In the genomic region with DNA sequence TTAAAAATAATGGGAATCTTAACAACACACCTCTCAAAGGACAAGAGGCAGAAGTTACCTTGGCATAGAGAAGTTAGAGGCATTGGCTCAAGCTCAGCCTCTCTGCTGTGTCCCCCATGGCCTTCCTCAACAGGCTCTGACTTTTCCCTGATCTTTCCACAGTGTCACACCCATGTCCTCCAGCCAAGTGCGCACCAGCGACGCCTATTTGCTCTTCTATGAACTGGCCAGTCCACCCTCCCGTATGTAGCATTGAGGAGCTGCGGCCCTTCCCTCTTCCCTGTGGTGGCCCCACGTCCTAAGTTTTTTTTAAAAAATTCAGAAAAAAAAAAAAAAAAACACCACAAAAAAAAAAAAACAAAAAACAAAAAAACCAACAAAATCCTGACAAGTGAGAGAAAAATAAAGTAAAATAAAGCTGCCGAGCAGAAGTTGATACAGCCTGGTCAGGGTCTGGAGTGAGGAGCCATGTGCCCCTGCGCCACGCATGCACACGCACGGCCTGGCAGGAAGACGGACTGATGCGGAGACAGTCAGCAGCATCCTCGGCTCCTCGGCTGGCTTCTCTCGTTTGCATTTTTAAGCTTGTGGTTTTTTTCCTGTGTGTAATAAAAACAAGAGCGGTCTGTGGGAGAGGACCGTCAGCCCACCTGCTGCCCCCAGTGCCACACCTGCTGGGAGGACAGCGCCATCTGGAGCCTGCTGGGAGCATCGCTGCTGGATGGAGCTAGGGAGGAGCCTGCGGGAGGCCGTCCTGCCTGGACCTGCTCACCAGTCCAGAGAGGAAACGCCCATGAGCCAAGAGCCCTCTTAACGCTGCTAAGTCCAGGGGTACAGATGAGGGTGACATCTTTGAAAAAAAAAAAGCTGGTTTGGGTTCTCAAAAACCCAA, we compare ENCODE assay signal across 8 mouse cellular contexts. TPM values are rescaled to one million over a fixed set of nuclear protein-coding genes. Genes with fewer than 3 reads are reported as not detected.
DNase-seq lines count a peak whose midpoint lies in the region; ATAC-seq and TF ChIP-seq lines count a peak whose summit lies in the region.

No protein-coding gene starts in this region.

- H3K27me3 ChIP-seq in forebrain, embryonic 10.5 days (ENCODE audit: poor library complexity, severe bottlenecking), result peaks cover 6% of the 10 kb centered on the region
- no peaks in the 10 kb centered on the region for H3K27me3 ChIP-seq in heart, postnatal 0 days (ENCODE audit: control insufficient read depth, insufficient read depth, low read length)
- H3K27me3 ChIP-seq in neural tube, embryonic 13.5 days, result no peaks in the 10 kb centered on the region
- H3K27me3 ChIP-seq in testis, adult 2 months (ENCODE audit: control insufficient read depth, insufficient read depth, low read length), result no peaks in the 10 kb centered on the region

- peak; percentile 71 for ATAC-seq in heart, postnatal 0 days (ENCODE audit: insufficient read depth, low read depth)
- ATAC-seq in neural tube, embryonic 13.5 days (ENCODE audit: low read depth), result peak; percentile 45; the same call in 1 of the 2 replicates

- no peak overlapping the region for H3K27ac ChIP-seq in forebrain, embryonic 10.5 days
- H3K27ac ChIP-seq in heart, postnatal 0 days (ENCODE audit: low read depth), result peak overlapping the region; percentile 57; the same call in 1 of the 2 replicates
- H3K27ac ChIP-seq in neural tube, embryonic 13.5 days (replicated peaks), result no peak overlapping the region
- no peak overlapping the region for H3K27ac ChIP-seq in testis, adult 2 months (ENCODE audit: control insufficient read depth, insufficient read depth, low read depth, low read length)

- H3K9ac ChIP-seq in heart, postnatal 0 days (replicated peaks; ENCODE audit: low read depth, low read length), result no peak overlapping the region
- peak overlapping the region; percentile 47; the same call in 1 of the 2 replicates for H3K9ac ChIP-seq in neural tube, embryonic 13.5 days

- no peaks in the 10 kb centered on the region for H3K9me3 ChIP-seq in forebrain, embryonic 10.5 days
- H3K9me3 ChIP-seq in heart, postnatal 0 days (replicated peaks; ENCODE audit: control insufficient read depth, low read length), result no peaks in the 10 kb centered on the region
- H3K9me3 ChIP-seq in neural tube, embryonic 13.5 days, result no peaks in the 10 kb centered on the region

- 37% methylated on average over 24 of the region's 24 CpGs for WGBS in forebrain, embryonic 10.5 days
- WGBS in heart, postnatal 0 days, result 36% methylated on average over 24 of the region's 24 CpGs
- 28% methylated on average over 24 of the region's 24 CpGs for WGBS in neural tube, embryonic 13.5 days

- peak; percentile 80 for TF ChIP-seq CTCF in heart, postnatal 0 days (IDR thresholded peaks at IDR 0.05; ENCODE audit: low read depth)
- TF ChIP-seq CTCF in testis, adult 2 months (IDR thresholded peaks at IDR 0.05; ENCODE audit: control insufficient read depth, insufficient read depth, insufficient replicate concordance, low read depth, low read length), result peak; percentile 85

- H3K4me1 ChIP-seq in forebrain, embryonic 10.5 days, result peaks cover 32% of the 10 kb centered on the region
- H3K4me1 ChIP-seq in heart, postnatal 0 days (ENCODE audit: control insufficient read depth, insufficient read depth), result peaks cover 20% of the 10 kb centered on the region
- H3K4me1 ChIP-seq in neural tube, embryonic 13.5 days (replicated peaks), result peaks cover 17% of the 10 kb centered on the region
- peaks cover 3% of the 10 kb centered on the region for H3K4me1 ChIP-seq in testis, adult 2 months (ENCODE audit: control insufficient read depth, insufficient read depth, low read length)

- no peak overlapping the region for H3K4me2 ChIP-seq in heart, postnatal 0 days (ENCODE audit: low read depth, low read length)
- peak overlapping the region; percentile 46 for H3K4me2 ChIP-seq in neural tube, embryonic 13.5 days

- DNase-seq in 416B (ENCODE audit: low read depth), result peak; percentile 54
- DNase-seq in adrenal gland, postnatal 36 days, result peak; percentile 76 to 80
- peak; percentile 73 for DNase-seq in forebrain, embryonic 10.5 days (ENCODE audit: extremely low spot score, low spot score)
- peak; percentile 66 for DNase-seq in heart, postnatal 0 days (ENCODE audit: low spot score)
- peak; percentile 83 to 89 for DNase-seq in kidney, postnatal 25 days
- peak; percentile 81 to 87 for DNase-seq in lung, adult 18-20 months

- peaks cover 34% of the 10 kb centered on the region for H3K36me3 ChIP-seq in forebrain, embryonic 10.5 days (replicated peaks)
- H3K36me3 ChIP-seq in heart, postnatal 0 days (replicated peaks; ENCODE audit: control insufficient read depth, insufficient read depth, low read length), result peaks cover 60% of the 10 kb centered on the region
- H3K36me3 ChIP-seq in neural tube, embryonic 13.5 days, result peaks cover 13% of the 10 kb centered on the region; the same call in 1 of the 2 replicates
- H3K36me3 ChIP-seq in testis, adult 2 months (ENCODE audit: control insufficient read depth, insufficient read depth, low read length), result peaks cover 2% of the 10 kb centered on the region; the same call in 1 of the 2 replicates

- H3K4me3 ChIP-seq in forebrain, embryonic 10.5 days, result no peak overlapping the region
- no peak overlapping the region for H3K4me3 ChIP-seq in heart, postnatal 0 days (ENCODE audit: low read depth, low read length)
- peak overlapping the region; percentile 19 for H3K4me3 ChIP-seq in neural tube, embryonic 13.5 days
- H3K4me3 ChIP-seq in testis, adult 2 months (ENCODE audit: control insufficient read depth, low read depth, low read length), result no peak overlapping the region

- TF ChIP-seq POLR2A in testis, adult 2 months (IDR thresholded peaks at IDR 0.05; ENCODE audit: control insufficient read depth, low read depth, low read length), result no peak; the same call in 1 of the 2 replicates

- no peak for TF ChIP-seq EP300 in heart, postnatal 0 days (IDR thresholded peaks at IDR 0.05; ENCODE audit: low read depth)

RNA-seq across cellular contexts. Expression of a gene that starts 7.7 kb away (rescaled TPM):
- under 1 TPM in 1 of 2 experiments, not detected in 1; 0.10 TPM for total RNA-seq in adrenal gland, postnatal 36 days (2021)
- polyA plus RNA-seq in forebrain, embryonic 10.5 days (2016; fragmentation: Nextera tagmentation; extraction: Ambion mirVana), result 0.15 and 0.26 TPM in 2 replicates
- total RNA-seq in heart, postnatal 0 days (2014; rRNA removed; ENCODE audit: low replicate concordance), result not detected in 2 replicates
- polyA plus RNA-seq in heart, postnatal 0 days (2015; fragmentation: Nextera tagmentation; extraction: Ambion mirVana), result not detected in 2 replicates
- not detected in 2 replicates for polyA plus RNA-seq in neural tube, embryonic 13.5 days (2015; fragmentation: Nextera tagmentation; extraction: Ambion mirVana)
- 1.4 and 3.4 TPM in 2 replicates for polyA plus RNA-seq in testis, adult 2 months (2012; rRNA removed)

RNA-seq across cellular contexts. Expression of a gene that starts 13.2 kb away (rescaled TPM):
- total RNA-seq in adrenal gland, postnatal 36 days (2021), result 10 to 100 TPM; 13.0 to 20.4 TPM
- not detected in 2 replicates for polyA plus RNA-seq in forebrain, embryonic 10.5 days (2016; fragmentation: Nextera tagmentation; extraction: Ambion mirVana)
- total RNA-seq in heart, postnatal 0 days (2014; rRNA removed; ENCODE audit: low replicate concordance), result 9.0 TPM in 2 replicates
- polyA plus RNA-seq in heart, postnatal 0 days (2015; fragmentation: Nextera tagmentation; extraction: Ambion mirVana), result 4.1 and 4.5 TPM in 2 replicates
- 3.1 and 3.6 TPM in 2 replicates for polyA plus RNA-seq in neural tube, embryonic 13.5 days (2015; fragmentation: Nextera tagmentation; extraction: Ambion mirVana)
- polyA plus RNA-seq in testis, adult 2 months (2012; rRNA removed), result 2.0 and 3.1 TPM in 2 replicates

RNA-seq across cellular contexts. Expression of a gene that starts 19.4 kb away (rescaled TPM):
- total RNA-seq in adrenal gland, postnatal 36 days (2021), result under 1 TPM; 0.70 to 0.76 TPM
- polyA plus RNA-seq in forebrain, embryonic 10.5 days (2016; fragmentation: Nextera tagmentation; extraction: Ambion mirVana), result 0.06 and 0.36 TPM in 2 replicates
- total RNA-seq in heart, postnatal 0 days (2014; rRNA removed; ENCODE audit: low replicate concordance), result not detected in 2 replicates
- polyA plus RNA-seq in heart, postnatal 0 days (2015; fragmentation: Nextera tagmentation; extraction: Ambion mirVana), result 0.10 TPM in 1 of 2 replicates, not detected in the other
- 0.18 and 0.28 TPM in 2 replicates for polyA plus RNA-seq in neural tube, embryonic 13.5 days (2015; fragmentation: Nextera tagmentation; extraction: Ambion mirVana)
- polyA plus RNA-seq in testis, adult 2 months (2012; rRNA removed), result 1.2 and 1.6 TPM in 2 replicates

RNA-seq across cellular contexts. Expression of a gene that starts 19.5 kb away (rescaled TPM):
- total RNA-seq in adrenal gland, postnatal 36 days (2021), result 10 to 100 TPM; 28.0 to 32.7 TPM
- polyA plus RNA-seq in forebrain, embryonic 10.5 days (2016; fragmentation: Nextera tagmentation; extraction: Ambion mirVana), result 79.5 and 81.5 TPM in 2 replicates
- 13.0 and 16.6 TPM in 2 replicates for total RNA-seq in heart, postnatal 0 days (2014; rRNA removed; ENCODE audit: low replicate concordance)
- polyA plus RNA-seq in heart, postnatal 0 days (2015; fragmentation: Nextera tagmentation; extraction: Ambion mirVana), result 13.7 and 14.1 TPM in 2 replicates
- 34.5 and 35.4 TPM in 2 replicates for polyA plus RNA-seq in neural tube, embryonic 13.5 days (2015; fragmentation: Nextera tagmentation; extraction: Ambion mirVana)
- polyA plus RNA-seq in testis, adult 2 months (2012; rRNA removed), result 37.5 and 38.3 TPM in 2 replicates

RNA-seq across cellular contexts. Expression of a gene that starts 27.0 kb away (rescaled TPM):
- total RNA-seq in adrenal gland, postnatal 36 days (2021), result 10 to 100 TPM; 47.3 to 75.2 TPM
- polyA plus RNA-seq in forebrain, embryonic 10.5 days (2016; fragmentation: Nextera tagmentation; extraction: Ambion mirVana), result 12.7 and 12.9 TPM in 2 replicates
- 44.9 and 48.6 TPM in 2 replicates for total RNA-seq in heart, postnatal 0 days (2014; rRNA removed; ENCODE audit: low replicate concordance)
- 114 and 121 TPM in 2 replicates for polyA plus RNA-seq in heart, postnatal 0 days (2015; fragmentation: Nextera tagmentation; extraction: Ambion mirVana)
- 8.7 and 12.6 TPM in 2 replicates for polyA plus RNA-seq in neural tube, embryonic 13.5 days (2015; fragmentation: Nextera tagmentation; extraction: Ambion mirVana)
- polyA plus RNA-seq in testis, adult 2 months (2012; rRNA removed), result 597 and 615 TPM in 2 replicates
